Mouse (Mus musculus): ENCODE results near the gene Ncoa6.

DNA sequence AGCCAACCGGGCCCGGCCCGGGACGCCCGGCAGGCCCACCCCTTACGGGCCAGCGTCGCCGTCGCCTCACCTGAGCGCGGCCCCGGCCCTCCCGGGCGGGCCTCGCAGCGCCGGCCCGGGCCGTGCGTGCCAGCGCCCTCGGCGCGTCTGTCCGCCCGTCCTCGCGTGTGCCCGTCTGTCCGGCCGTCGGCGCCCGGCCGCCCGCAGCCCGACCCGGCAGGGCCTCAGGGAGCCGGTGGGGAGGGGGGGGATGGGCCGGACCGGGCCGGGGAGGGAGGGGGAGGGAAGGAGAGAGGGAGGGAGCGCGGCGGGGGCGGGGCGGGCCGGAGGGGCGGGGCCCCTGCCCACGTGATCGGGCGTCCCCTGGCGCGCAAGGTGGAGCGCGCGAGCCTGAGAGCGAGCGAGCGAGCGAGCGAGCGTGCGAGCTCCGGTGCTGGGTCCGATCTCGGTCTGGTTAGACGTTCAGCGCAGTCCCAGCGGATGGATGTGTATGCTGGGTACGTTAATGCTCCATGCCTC lies at the start of gene Ncoa6:
- TF ChIP-seq POLR2A (IDR thresholded peaks at IDR 0.05; ENCODE audit: control insufficient read depth, low read depth, low read length) (peak; percentile 67), CTCF (IDR thresholded peaks at IDR 0.05; ENCODE audit: control insufficient read depth, insufficient read depth, insufficient replicate concordance, low read depth, low read length) (no peak)
